Mouse (Mus musculus) midbrain, postnatal 0 days (tissue): Measurements from ENCODE around the gene Ap1m1. TPM values are rescaled to one million over a fixed set of nuclear protein-coding genes. Genes with fewer than 3 reads are reported as not detected.

ENCODE experiments used
- ATAC-seq: fragments of 200-750 bp; cut with Nextera tagmentation; 2 replicates; pipeline ENCODE4 v1.8.0; 2017; ENCODE audit warnings: moderate number of reproducible peaks, mild to moderate bottlenecking, moderate TSS enrichment, moderate library complexity; ENCODE audit not compliant: low FRiP score
- DNase-seq: peaks from one replicate; pipeline ENCODE4 v3.0.0-alpha.2; 2015; ENCODE audit warnings: low spot score
- H3K27ac ChIP-seq: fragments of 300-500 bp; sonication (generic); 2 replicates; pipeline ENCODE4 v1.5.1; 2014; ENCODE audit warnings: low read depth, mild to moderate bottlenecking, low read length, mixed read lengths
- H3K27me3 ChIP-seq: fragments of 300-500 bp; sonication (generic); 2 replicates; pipeline ENCODE4 v1.6.1; 2014; ENCODE audit warnings: low read length, control low read depth, mixed read lengths; ENCODE audit not compliant: insufficient read depth
- H3K36me3 ChIP-seq: fragments of 300-500 bp; sonication (generic); 2 replicates; pipeline ENCODE4 v1.6.1; 2014; ENCODE audit warnings: low read length, control low read depth, mixed read lengths; ENCODE audit not compliant: insufficient read depth
- H3K4me1 ChIP-seq: fragments of 300-500 bp; sonication (generic); 2 replicates; pipeline ENCODE4 v1.6.1; 2014; ENCODE audit warnings: mild to moderate bottlenecking, control low read depth, antibody characterized with exemption, low read length, mixed read lengths; ENCODE audit not compliant: insufficient read depth
- H3K4me2 ChIP-seq: fragments of 300-500 bp; sonication (generic); 2 replicates; pipeline ENCODE4 v1.6.1; 2014; ENCODE audit warnings: low read depth, mild to moderate bottlenecking, low read length, mixed read lengths; ENCODE audit not compliant: poor library complexity, severe bottlenecking
- H3K4me3 ChIP-seq: fragments of 300-500 bp; sonication (generic); 2 replicates; pipeline ENCODE4 v1.5.1; 2014; ENCODE audit warnings: low read depth, mild to moderate bottlenecking, low read length, moderate library complexity
- H3K9ac ChIP-seq: fragments of 300-500 bp; sonication (generic); replicated peaks from 2 replicates; pipeline ENCODE4 v1.6.1; 2014; ENCODE audit warnings: mild to moderate bottlenecking, low read length, moderate library complexity, mixed read lengths; ENCODE audit not compliant: poor library complexity, severe bottlenecking
- H3K9me3 ChIP-seq: fragments of 300-500 bp; sonication (generic); 2 replicates; pipeline ENCODE4 v1.6.1; 2016; ENCODE audit warnings: low read length, control low read depth
- CTCF ChIP-seq: IDR thresholded peaks from 2 replicates; pipeline ENCODE4 v1.5.1; 2016; ENCODE audit warnings: antibody characterized with exemption, mild to moderate bottlenecking
- WGBS: fragments of 180-500 bp; shearing (Covaris S2); extraction: QIAGEN DNeasy Blood & Tissue Kit; methylation state at CpG from one replicate; pipeline ENCODE4 v1.1.7; 2014; 5-methylcytosine and 5-hydroxymethylcytosine counted together
- polyA plus RNA-seq: library from polyadenylated mRNA; unstranded; fragments of >200 nt; fragmentation: Nextera tagmentation; extraction: Ambion mirVana; gene quantifications from 2 replicates; pipeline ENCODE4 v1.2.1, GENCODE M21; 2015
- total RNA-seq: library from RNA; depleted of rRNA; stranded (reverse); fragments of >200 nt; gene quantifications from 2 replicates; pipeline ENCODE4 v1.2.3, GENCODE M21; 2014

Ap1m1 gene
- total and polyA plus RNA-seq, 2 experiments from 2014 or later: 81.8 to 252 TPM

DNA sequence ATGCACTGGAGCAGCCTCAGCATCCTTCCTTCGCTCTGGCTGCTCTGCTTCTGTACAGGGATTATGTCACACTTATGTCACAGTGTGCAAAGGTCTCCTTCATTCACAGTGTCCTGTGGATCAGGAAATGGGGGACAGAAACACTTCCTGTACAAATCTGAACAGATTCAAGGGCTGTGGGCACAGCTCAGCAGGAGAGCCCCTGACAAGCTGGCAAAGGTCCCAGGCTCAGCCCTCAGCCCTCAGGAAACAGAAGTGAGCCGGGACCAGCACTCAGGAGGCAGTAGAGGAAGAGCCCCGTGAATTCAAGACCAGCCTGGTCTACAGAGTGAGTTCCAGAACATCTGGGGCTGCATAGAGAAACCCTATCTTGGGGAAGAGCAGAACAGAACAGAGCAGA is 41.8 kb downstream of the Ap1m1 start:
- Histone ChIP-seq H3K4me3 (no peak overlapping the region), H3K9ac (no peak overlapping the region), H3K27me3 (no peaks in the 10 kb centered on the region), H3K4me2 (no peak overlapping the region), H3K9me3 (no peaks in the 10 kb centered on the region), H3K4me1 (no peaks in the 10 kb centered on the region), H3K27ac (no peak overlapping the region), H3K36me3 (no peaks in the 10 kb centered on the region)
- 30% methylated on average over 3 of the region's 3 CpGs for WGBS
- no peak for TF ChIP-seq CTCF
- peak; percentile 29 for DNase-seq
- ATAC-seq: no peak

DNA sequence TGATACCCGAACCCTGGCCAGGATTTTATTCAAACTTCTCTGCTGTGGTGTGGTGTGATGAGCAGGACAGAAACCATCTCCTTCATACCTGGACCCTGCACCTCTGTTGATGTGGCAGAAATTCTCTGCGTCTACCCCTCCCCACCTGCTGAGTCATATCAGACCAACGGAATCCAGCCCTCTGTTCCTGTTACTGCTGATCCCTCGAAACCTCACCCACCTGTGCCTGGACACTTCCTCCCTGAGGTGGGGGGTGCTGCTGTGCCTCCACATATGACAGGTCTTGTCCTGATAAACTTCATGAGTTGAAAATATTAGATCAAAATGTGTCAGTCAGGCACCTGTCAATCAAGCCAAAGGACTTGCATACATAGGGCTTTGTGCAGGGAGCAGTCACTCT is 45.5 kb downstream of the Ap1m1 start:
- WGBS: 77% methylated on average over 4 of the region's 4 CpGs
- H3K27ac ChIP-seq: no peak overlapping the region
- no peak overlapping the region for H3K4me2 ChIP-seq
- no peak for DNase-seq
- no peaks in the 10 kb centered on the region for H3K9me3 ChIP-seq
- H3K4me1 ChIP-seq: no peaks in the 10 kb centered on the region
- H3K4me3 ChIP-seq: no peak overlapping the region
- no peaks in the 10 kb centered on the region for H3K36me3 ChIP-seq
- no peak for TF ChIP-seq CTCF
- no peak overlapping the region for H3K9ac ChIP-seq
- no peak for ATAC-seq
- H3K27me3 ChIP-seq: no peaks in the 10 kb centered on the region

DNA sequence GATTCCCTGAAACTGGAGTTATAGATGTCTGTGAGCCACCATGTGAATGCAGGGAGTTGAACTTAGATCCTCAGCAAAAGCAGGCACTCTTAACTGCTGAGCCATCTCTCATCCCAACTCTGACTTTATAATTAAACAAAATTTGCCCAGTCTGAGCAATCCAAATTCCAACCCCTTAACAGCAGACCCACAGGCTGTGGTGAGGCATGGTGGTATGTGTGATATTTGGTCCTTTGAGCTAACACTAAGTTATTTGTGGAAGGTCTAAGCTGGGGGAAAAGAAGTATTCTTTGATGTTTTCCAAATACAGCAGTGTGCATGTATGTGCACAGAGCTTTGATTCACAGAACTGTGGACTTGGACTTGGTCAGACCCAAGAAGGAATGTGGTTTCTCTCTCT is 49.2 kb downstream of the Ap1m1 start:
- no peak overlapping the region for H3K4me2 ChIP-seq
- ATAC-seq (no peak), DNase-seq (no peak)
- no peaks in the 10 kb centered on the region for H3K36me3 ChIP-seq
- no peak for TF ChIP-seq CTCF
- no peaks in the 10 kb centered on the region for H3K9me3 ChIP-seq
- no peak overlapping the region for H3K27ac ChIP-seq
- H3K9ac ChIP-seq: no peak overlapping the region
- no peak overlapping the region for H3K4me3 ChIP-seq
- H3K4me1 ChIP-seq: no peaks in the 10 kb centered on the region
- H3K27me3 ChIP-seq: no peaks in the 10 kb centered on the region

DNA sequence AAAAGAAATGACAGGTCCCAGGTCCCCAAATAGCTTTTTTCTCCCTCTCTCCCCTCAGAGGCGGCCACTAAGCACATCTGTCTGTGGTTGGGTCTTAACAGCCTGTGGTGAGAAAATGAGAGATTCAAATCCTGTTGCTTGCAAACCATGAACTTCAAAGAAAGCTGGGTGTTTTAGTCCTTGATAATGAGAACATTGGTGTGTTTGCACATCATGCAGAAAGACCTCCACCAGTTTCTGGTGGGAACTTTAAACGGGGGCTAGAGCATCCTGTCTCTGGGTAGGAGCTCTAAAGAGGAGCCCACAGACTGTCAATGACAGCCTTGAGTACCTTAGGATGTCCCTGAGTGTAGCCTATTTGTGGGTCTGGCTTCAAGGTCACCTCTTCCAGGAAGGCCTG is 51.3 kb downstream of the Ap1m1 start:
- no peak for TF ChIP-seq CTCF
- WGBS: 81% methylated on average over 2 of the region's 2 CpGs
- H3K9ac ChIP-seq: no peak overlapping the region

DNA sequence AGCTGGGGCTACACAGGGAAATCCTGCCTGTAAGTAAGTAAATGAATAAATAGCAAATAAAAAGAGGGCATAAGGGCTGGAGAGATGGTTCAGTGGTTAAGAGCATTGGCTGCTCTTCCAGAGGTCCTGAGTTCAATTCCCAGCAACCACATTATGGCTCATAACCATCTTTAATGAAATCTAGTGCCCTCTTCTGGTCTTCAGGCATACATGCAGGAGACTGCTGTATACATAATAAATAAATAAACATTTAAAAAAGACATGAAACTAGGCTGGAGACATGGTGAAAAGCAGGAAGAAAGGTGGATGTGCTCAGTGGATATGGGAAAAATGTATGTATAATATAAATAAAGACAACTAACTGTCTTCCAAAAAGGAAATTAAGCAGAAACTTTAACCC is 53.5 kb downstream of the Ap1m1 start:
- no peak for TF ChIP-seq CTCF
- Histone ChIP-seq H3K4me1 (no peaks in the 10 kb centered on the region), H3K9me3 (no peaks in the 10 kb centered on the region), H3K27me3 (no peaks in the 10 kb centered on the region), H3K9ac (no peak overlapping the region), H3K4me3 (no peak overlapping the region), H3K36me3 (no peaks in the 10 kb centered on the region), H3K27ac (no peak overlapping the region), H3K4me2 (no peak overlapping the region)
- ATAC-seq: no peak
- no peak for DNase-seq

More for the DNA sequence above, 51.3 kb downstream of the Ap1m1 start:
- ATAC-seq (no peak), DNase-seq (no peak)
- Histone ChIP-seq H3K27ac (no peak overlapping the region), H3K27me3 (no peaks in the 10 kb centered on the region), H3K9me3 (no peaks in the 10 kb centered on the region), H3K4me1 (no peaks in the 10 kb centered on the region), H3K4me3 (no peak overlapping the region), H3K4me2 (no peak overlapping the region), H3K36me3 (no peaks in the 10 kb centered on the region)

DNA sequence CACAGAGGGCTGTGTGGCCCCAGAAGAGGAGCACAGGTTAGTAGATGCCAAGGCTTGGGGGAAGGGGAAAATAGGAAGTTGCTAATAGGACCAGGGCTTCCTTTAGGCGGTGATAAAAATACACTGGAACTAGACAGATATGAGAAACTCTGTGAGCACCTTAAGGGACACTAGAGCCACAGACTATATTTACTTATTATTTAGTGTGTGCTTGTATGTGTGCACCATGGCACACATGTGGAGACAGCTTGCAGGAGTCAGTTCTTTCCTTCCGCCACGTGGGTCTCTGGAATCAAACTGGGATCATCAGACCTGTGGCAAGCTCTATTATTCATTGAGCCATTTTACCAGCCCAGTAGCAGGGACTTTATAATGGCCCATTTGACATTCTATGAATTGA is 55.3 kb downstream of the Ap1m1 start:
- Histone ChIP-seq H3K4me3 (no peak overlapping the region), H3K27me3 (no peaks in the 10 kb centered on the region), H3K36me3 (no peaks in the 10 kb centered on the region), H3K4me2 (no peak overlapping the region), H3K9me3 (no peaks in the 10 kb centered on the region), H3K4me1 (no peaks in the 10 kb centered on the region), H3K27ac (no peak overlapping the region), H3K9ac (no peak overlapping the region)
- DNase-seq: no peak
- 69% methylated on average over 3 of the region's 3 CpGs for whole genome bisulfite sequencing
- TF ChIP-seq CTCF: no peak
- ATAC-seq: no peak
